Mouse (Mus musculus) bone marrow macrophage, adult 2 months (primary cell): ENCODE data around the gene Nodal.

Experiments
- CTCF ChIP-seq: IDR thresholded peaks from 2 replicates; pipeline ENCODE4 v1.5.1; 2012; ENCODE audit warnings: low read depth, mild to moderate bottlenecking, low read length, moderate library complexity
- POLR2A ChIP-seq: IDR thresholded peaks from 2 replicates; pipeline ENCODE4 v1.6.1; 2012; ENCODE audit warnings: mild to moderate bottlenecking, low read depth, low read length, borderline replicate concordance

DNA sequence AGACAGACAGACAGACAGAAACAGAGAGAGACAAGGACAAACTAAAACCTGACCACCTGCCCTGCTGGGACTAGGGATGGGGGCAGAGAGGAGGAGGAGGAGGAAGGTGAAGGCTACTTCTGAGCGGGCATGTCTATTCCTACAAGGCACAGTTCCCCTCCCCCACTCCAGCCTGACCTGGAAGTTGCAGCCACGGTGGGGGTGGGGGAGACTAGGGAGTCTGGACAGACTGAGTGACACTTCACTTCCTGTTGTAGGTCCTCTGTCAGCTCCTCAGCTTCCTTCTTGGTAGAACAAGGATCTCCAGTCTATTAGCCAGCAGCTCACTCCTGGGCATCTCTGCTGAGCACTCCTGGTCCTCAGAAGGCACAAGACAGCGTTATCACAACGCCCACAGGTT lies 43.7 kb upstream of the Nodal start:
- TF ChIP-seq CTCF: no peak
- no peak for TF ChIP-seq POLR2A
